Mouse (Mus musculus) left cerebral cortex, adult 18-20 months (tissue): ENCODE results near the gene 4833423E24Rik. TPM values are rescaled to one million over a fixed set of nuclear protein-coding genes. Genes with fewer than 3 reads are reported as not detected.
A peak's percentile ranks its signal among the peaks of the same experiment; 100 is the strongest.

Experiments used
- DNase-seq, 2 experiments: peaks; one replicate each; pipeline ENCODE4 v3.0.0; 2021 to 2022; ENCODE audit warnings: low spot score in 2 of 2, mixed read lengths in 1 of 2
- long read RNA-seq, 2 experiments: library from polyadenylated mRNA; stranded (forward); transcript quantifications; one replicate each; pipeline ENCODE4 v2.0.0; 2021
- total RNA-seq, 2 experiments: library from RNA; stranded (reverse); gene quantifications; 2 replicates each; pipeline ENCODE4 v1.2.3; 2021

Gene 4833423E24Rik
- not detected for total RNA-seq
- long read RNA-seq, experiment 1: 0 reads
- long read RNA-seq, experiment 2: 0 reads

DNA sequence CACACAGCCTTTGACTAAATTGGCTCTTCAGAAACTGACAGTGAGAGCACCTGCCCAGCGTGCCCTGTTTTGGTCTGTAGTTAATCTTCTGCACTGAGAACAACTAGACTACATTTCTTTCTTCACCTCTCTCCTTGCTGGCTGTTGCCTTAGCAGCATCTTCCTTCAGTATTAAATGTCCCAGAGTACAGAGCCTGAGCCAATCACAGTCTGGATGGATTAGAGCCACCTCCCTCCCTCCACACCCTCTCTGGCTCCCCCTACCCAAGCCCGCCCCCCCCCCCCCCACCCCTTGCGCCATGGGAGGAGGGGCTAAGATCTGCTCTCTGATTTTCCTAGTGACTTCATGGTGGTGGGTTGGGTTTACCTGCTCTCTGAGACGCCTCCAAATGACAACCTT lies at the start of gene 4833423E24Rik:
Gene 4833423E24Rik, minus strand, starts transcription at position 146 of the 400 bp plus-strand sequence.
- no peak for DNase-seq

DNA sequence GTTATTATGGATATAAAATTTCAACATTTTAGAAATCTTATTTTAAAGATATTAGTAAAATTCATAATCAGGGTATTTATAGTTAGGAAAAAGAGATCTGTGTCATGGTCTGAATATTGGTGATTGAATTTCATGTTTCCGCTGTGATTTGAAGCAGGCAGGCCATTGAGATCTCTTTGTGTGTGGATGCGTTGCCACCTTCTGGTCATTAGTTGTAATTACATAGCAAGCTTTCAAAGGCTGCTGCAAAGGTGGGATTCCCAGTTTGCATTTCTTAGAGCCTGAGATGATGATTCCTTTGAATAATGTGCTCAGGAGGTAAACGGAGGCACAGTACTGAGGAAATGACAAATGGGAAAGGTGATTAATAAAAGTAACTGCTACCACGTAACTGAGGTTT lies 42.4 kb upstream of the 4833423E24Rik start:
- DNase-seq: peak; percentile 23 to 44

- no peak for DNase-seq
Observed at GRCm38 (mm10) chr2:85560226-85560625, 41.4 kb upstream of the 4833423E24Rik start.

DNA sequence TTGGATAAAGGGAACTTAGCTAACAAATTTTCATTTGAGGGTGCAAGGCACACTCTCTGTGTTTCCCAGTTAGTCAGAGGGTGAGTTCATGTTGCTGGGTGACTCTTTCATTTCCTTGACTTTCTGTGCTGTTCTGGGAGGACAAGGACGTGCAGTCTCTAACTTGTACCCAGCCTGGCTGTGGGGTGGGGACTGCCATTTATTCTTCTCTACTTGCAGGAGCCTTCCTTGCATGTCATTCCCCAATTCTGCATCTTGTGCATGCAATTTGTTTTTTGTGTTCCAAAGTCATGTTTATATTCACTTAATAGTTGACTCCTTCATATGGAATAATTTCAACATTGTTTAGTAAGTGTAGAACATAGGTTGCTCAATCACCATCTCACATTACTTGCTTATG lies 36.0 kb upstream of the 4833423E24Rik start:
- no peak for DNase-seq

DNA sequence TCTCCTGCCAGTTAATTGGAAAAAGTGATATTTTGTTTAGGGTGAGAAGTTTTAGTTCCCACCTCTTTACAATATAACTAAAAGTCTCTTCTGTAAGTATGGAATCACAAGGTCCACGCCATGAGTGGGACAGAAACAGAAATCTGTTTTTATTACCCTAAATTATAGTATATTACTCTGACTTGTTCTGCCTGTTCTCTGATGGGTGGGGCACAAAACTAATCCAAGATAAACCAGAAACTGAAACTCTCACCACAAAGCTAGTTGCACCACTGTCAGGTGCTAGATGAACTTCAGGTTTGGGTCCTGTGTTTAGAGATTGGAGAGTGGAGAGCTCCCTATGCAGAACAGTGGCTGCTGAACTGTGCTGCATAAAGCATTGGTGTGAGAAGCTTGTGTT lies 15.1 kb upstream of the 4833423E24Rik start:
- DNase-seq: no peak

DNA sequence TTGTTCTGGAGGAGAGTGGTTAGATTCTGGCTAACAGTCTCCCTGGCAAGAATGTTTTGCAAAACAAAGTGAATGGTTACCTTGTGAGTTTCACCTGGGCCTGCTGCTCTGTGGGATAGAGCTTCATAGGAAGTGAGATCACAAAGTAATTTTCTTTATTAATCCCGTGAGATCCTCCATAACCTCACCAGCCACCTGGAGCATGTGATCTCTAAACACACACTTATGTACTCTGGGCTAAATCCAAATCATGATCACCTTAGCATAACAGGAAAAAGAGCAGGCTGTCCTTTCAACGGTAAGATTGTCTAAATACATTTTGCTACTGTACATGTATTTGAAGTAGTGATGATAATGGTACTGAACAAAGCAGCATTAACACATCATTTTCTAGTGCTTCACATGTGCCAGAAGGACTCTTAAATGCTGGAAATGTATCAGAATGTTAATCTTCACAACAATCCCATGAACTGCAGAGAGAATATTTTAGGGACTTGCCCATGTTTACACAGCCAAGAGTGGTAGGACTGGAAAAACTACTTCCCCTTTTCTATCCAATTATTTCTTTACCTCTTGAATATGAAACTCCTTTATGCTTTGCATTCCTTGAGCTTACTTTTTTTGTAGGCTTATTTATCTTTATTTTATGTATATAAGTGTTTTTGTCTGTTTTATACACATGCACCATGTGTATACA lies 13.4 kb upstream of the 4833423E24Rik start:
- DNase-seq: no peak

- no peak for DNase-seq
Observed at GRCm38 (mm10) chr2:85522859-85523489, 4.2 kb upstream of the 4833423E24Rik start.

DNA sequence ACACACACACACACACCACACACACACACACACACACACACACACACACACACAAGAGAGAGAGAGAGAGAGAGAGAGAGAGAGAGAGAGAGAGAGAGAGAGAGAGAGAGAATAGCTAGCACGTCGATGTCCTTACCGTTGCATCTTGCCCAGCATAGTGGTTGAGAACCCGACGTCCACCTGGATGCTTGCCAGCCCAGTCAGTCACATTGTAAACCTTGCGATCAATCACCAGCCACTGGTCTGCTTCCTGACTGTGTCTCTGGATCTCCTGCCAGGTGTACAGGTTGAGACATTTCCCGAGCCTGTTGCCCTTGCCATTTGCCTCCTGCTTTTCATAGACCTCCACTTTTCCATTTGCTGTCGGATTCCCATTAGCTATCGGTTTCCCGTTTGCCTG lies 532 bp downstream of the 4833423E24Rik start:
- no peak for DNase-seq

DNA sequence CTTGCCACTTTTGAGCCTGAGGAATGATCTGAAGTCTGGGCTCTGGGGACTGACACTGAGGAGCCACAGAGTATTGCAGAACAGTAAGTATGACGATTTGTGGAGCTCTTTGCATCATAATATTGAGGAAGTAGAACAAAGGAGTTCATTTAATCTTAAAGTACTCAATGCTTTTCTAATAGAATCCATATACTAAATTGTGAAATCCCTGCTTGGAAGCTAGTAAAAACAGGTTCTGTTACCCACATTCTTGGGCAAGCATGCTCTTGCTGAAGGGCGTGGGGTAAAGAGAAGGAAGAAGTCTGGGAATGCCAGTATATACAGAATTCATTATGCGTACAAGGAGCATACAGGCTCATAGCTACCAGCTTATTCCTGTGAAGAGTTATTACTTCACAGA lies 8.4 kb downstream of the 4833423E24Rik start:
- no peak for DNase-seq

DNA sequence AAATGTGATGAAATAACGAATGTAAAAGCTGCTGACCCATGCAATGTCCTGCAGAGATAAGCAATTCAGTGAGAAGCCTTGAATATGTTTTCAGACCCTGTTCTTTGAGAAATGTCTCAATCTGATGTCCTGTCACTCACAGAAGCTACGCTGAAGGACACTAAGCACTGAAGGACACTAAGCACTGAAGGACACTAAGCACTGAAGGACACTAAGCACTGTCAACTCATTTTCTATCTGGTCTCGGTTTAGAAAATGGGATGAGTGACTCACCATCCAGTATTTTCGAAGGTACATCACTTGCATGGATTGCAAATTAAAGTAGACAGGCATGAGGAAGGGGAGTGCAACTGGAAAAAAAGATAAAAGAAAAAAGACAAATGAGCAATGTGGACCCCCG lies 28.4 kb downstream of the 4833423E24Rik start:
- DNase-seq: no peak

GRCm38 (mm10) chr2:85466801-85467325 lies 52.0 kb downstream of the 4833423E24Rik start:
- no peak for DNase-seq

DNA sequence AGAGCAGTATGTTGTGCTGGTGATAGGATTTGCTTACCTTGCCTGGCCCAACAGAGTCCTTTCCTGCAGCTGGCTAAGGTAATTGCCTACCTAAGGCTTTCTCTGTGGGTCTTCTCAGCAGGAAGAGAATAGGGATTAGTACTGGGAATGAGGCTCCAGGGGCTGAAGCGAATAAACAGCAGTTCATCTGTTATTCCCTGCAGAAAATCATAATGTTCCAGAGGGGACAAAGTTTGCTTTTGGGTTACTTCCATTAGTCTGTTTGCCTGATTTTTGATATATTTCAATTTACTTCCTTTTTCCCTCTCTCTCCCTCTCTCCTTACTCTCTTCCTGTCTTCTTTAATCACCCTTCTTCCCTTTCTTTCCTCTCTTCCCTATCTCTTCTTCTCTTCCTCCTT lies 75.3 kb downstream of the 4833423E24Rik start, which contains the start of gene Olfr995:
Gene Olfr995, minus strand, starts transcription at position 101 of the 400 bp plus-strand sequence.
- DNase-seq: no peak

DNA sequence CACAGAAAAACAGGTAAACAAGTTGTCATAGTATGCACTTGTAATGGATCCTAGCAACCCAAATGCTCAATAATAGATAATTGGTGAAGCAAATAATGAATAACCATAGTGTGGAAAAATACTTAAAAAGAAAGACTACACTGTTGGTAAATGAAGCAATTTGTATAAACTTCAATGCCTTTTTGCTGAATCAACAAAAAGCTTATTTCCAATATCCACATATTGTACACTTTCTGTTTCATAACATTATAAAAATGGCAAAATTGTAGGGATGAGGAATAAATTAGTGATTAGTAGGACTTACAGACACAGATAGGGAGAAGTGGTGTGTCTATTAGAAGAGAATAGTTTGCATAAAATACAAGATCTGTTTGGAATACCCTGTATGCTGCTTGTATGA lies 76.3 kb downstream of the 4833423E24Rik start:
- DNase-seq: no peak

DNA sequence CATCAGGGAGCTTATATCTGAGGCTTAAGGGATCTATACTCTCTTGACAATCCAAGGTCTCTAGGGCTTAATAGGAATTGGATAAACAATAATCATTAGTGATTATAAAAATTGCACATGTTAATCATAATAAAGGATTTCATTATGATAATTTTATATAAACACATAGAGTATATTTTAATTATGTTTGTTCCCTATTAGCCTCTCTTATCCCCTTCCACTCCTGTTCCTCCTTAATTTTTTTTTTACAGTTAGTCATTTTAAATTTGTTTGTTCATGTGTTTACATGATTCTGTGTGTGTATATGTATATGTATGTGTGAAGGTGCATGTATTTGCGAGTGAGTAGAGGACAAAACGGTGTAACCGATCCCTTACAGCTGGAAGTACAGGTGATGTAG lies 82.5 kb downstream of the 4833423E24Rik start, which contains the start of gene Olfr994:
Gene Olfr994, minus strand, starts transcription at position 101 of the 400 bp plus-strand sequence.
- DNase-seq: no peak

Other genes starting within 250 kb of the 4833423E24Rik start
- not detected for gene Olfr987, start 179.7 kb downstream of the 4833423E24Rik start, total RNA-seq
- gene Olfr988, start 155.8 kb downstream of the 4833423E24Rik start, total RNA-seq: not detected
- not detected for gene Olfr992, start 109.6 kb downstream of the 4833423E24Rik start, total RNA-seq
- gene Olfr993, start 104.1 kb downstream of the 4833423E24Rik start, total RNA-seq: not detected
- not detected for gene Olfr994, start 82.6 kb downstream of the 4833423E24Rik start, total RNA-seq
- not detected for gene Olfr995, start 75.4 kb downstream of the 4833423E24Rik start, total RNA-seq
- not detected for gene Olfr996, start 60.2 kb upstream of the 4833423E24Rik start, total RNA-seq
- gene Olfr998, start 69.9 kb upstream of the 4833423E24Rik start, total RNA-seq: not detected
- not detected for gene Olfr1000, start 92.9 kb upstream of the 4833423E24Rik start, total RNA-seq
- not detected for gene Olfr1002, start 131.7 kb upstream of the 4833423E24Rik start, total RNA-seq
- not detected for gene Olfr154, start 145.4 kb upstream of the 4833423E24Rik start, total RNA-seq
- gene Olfr1006, start 159.7 kb upstream of the 4833423E24Rik start, total RNA-seq: not detected
- not detected for gene Olfr1008, start 170.4 kb upstream of the 4833423E24Rik start, total RNA-seq
- gene Olfr1009, start 196.4 kb upstream of the 4833423E24Rik start, total RNA-seq: not detected
- gene Olfr1012, start 243.7 kb upstream of the 4833423E24Rik start, total RNA-seq: not detected
- gene Olfr1013, start 248.1 kb upstream of the 4833423E24Rik start, total RNA-seq: not detected